Mouse (Mus musculus) ES-Bruce4 (cell line): ENCODE results near the gene Hist1h2ak. TPM values are rescaled to one million over a fixed set of nuclear protein-coding genes. Genes with fewer than 3 reads are reported as not detected.
A peak's percentile ranks its signal among the peaks of the same experiment; 100 is the strongest.
"Not testable (repeated sequence)": the region's sequence is repeated elsewhere in the genome, so short reads cannot be mapped to it uniquely, and the experiment has no call there.

ENCODE experiments used
- H3K27ac ChIP-seq: 2 replicates; pipeline ENCODE4 v1.5.1; 2012; ENCODE audit warnings: low read length, inconsistent platforms; ENCODE audit not compliant: insufficient read depth
- H3K27me3 ChIP-seq: 2 replicates; pipeline ENCODE4 v1.6.1; 2012; ENCODE audit warnings: mild to moderate bottlenecking, low read length, inconsistent platforms; ENCODE audit not compliant: control insufficient read depth, poor library complexity, insufficient read depth, severe bottlenecking
- H3K36me3 ChIP-seq: 2 replicates; pipeline ENCODE4 v1.6.1; 2012; ENCODE audit warnings: inconsistent platforms, mild to moderate bottlenecking, low read length, moderate library complexity; ENCODE audit not compliant: control insufficient read depth, poor library complexity, insufficient read depth, severe bottlenecking
- H3K4me1 ChIP-seq: one replicate; pipeline ENCODE4 v1.8.1; 2011; ENCODE audit warnings: low read length; ENCODE audit not compliant: control insufficient read depth, insufficient read depth
- H3K4me3 ChIP-seq: 2 replicates; pipeline ENCODE4 v1.5.1; 2011; ENCODE audit warnings: low read depth, mild to moderate bottlenecking, low read length
- H3K9ac ChIP-seq: 2 replicates; pipeline ENCODE4 v1.6.1; 2012; ENCODE audit warnings: low read depth, mild to moderate bottlenecking, inconsistent platforms; ENCODE audit not compliant: poor library complexity, severe bottlenecking
- H3K9me3 ChIP-seq: replicated peaks from 2 replicates; pipeline ENCODE4 v1.6.1; 2012; ENCODE audit warnings: mild to moderate bottlenecking, low read length, inconsistent platforms; ENCODE audit not compliant: control insufficient read depth, poor library complexity, insufficient read depth, severe bottlenecking
- CTCF ChIP-seq: IDR thresholded peaks from one replicate; pipeline ENCODE4 v1.8.1; 2011; ENCODE audit warnings: low read depth, low read length
- EP300 ChIP-seq: IDR thresholded peaks from 2 replicates; pipeline ENCODE4 v1.6.1; 2011; ENCODE audit warnings: low read depth, low read length; ENCODE audit not compliant: insufficient read depth
- POLR2A ChIP-seq: IDR thresholded peaks from one replicate; pipeline ENCODE4 v1.8.1; 2011; ENCODE audit warnings: low read length; ENCODE audit not compliant: insufficient read depth
- polyA plus RNA-seq: library from polyadenylated mRNA; stranded (reverse); fragments of >200 nt; gene quantifications from 2 replicates; pipeline ENCODE4 v1.2.4, GENCODE M21; 2011; ENCODE audit warnings: low read depth; ENCODE audit not compliant: missing spikeins, insufficient read depth, insufficient read length

Gene Hist1h2ak
- polyA plus RNA-seq, 1 experiment: 6.7 TPM

DNA sequence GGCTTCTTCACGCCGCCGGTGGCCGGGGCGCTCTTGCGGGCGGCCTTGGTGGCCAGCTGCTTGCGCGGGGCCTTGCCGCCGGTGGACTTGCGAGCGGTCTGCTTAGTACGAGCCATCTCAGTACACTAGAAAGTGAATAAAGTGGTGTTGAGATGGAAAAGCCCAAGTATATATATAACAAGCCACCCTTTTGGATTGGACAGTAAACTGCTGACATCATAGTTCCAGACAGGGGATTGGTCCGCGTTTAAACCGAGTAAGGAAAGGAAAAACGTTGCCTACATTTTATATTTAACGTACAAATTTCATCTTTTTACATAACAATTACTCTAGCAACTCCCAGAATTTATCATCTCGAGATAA, 29.6 kb upstream of the Hist1h2ak start, which contains the start of gene Hist1h3i:
Hist1h3i (minus strand) TSS at position 116 of the 363 bp plus-strand sequence.
- H3K4me1 ChIP-seq: peaks cover 2% of the 10 kb centered on the region
- H3K27me3 ChIP-seq: no peaks in the 10 kb centered on the region
- H3K9me3 ChIP-seq: no peaks in the 10 kb centered on the region
- peak within 1 kb of the TSS; percentile 79 for H3K9ac ChIP-seq
- TF ChIP-seq EP300 (no peak), CTCF (no peak), POLR2A (no peak)
- H3K4me3 ChIP-seq: peak within 1 kb of the TSS; percentile 91
- no peaks in the 10 kb centered on the region for H3K36me3 ChIP-seq
- H3K27ac ChIP-seq: peak within 1 kb of the TSS; percentile 89

DNA sequence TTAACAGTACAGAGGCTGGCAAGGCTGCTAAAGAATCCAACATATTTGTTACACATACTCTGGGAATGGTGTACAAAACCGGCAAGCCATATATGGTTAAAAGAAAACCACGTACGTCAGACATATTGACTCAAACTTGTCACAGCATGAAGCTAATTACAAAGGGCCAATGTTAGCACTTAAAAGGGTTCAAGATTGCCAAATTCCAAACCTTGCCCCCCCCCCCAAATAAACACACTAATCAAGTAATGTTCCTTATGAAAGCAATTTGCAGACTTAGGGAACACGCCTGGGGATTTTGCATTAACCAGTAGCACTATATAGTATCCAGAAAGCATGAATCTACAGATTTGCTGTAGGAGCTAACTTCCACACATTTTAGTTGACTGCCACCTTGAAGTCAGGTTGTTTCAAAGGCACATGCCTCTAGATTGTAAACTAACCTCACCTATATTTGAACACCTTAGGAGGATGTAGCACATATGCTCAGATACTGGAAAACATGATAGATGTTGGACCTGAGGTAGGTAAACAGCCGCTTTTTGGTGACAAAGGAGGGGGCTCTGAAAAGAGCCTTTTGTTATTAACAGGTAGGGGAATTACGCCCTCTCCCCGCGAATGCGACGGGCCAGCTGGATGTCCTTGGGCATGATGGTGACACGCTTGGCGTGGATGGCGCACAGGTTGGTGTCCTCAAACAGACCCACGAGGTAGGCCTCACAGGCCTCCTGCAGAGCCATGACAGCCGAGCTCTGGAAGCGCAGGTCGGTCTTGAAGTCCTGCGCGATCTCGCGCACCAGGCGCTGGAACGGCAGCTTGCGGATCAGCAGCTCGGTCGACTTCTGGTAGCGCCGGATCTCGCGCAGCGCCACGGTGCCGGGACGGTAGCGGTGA, 29.0 kb upstream of the Hist1h2ak start:
- Histone ChIP-seq H3K9ac (peak overlapping the region; percentile 74), H3K27ac (peak overlapping the region; percentile 63), H3K4me3 (peak overlapping the region; percentile 91)
- not testable (repeated sequence) for H3K9me3 ChIP-seq, H3K36me3 ChIP-seq, H3K27me3 ChIP-seq, H3K4me1 ChIP-seq
- TF ChIP-seq POLR2A: peak; percentile 84

DNA sequence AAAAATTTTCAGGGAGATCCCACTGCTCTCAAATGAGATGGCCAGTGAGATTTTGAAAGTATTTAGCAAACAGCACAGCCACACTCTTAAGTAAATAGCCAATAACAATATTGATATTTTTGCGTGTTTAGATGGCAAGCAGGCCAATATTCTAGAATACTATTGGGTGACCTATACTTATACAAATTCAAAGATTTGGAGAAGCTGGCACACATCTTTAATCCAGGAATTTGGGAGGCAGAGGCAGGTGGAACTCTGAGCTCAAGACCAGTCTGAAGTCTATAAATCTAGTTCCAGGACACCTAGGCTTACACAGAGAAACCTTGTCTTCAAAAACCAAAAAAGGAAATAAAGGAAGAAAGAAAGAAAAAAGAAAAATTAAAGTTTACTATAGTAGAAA, 28.0 kb upstream of the Hist1h2ak start:
- H3K4me3 ChIP-seq: no peak overlapping the region

DNA sequence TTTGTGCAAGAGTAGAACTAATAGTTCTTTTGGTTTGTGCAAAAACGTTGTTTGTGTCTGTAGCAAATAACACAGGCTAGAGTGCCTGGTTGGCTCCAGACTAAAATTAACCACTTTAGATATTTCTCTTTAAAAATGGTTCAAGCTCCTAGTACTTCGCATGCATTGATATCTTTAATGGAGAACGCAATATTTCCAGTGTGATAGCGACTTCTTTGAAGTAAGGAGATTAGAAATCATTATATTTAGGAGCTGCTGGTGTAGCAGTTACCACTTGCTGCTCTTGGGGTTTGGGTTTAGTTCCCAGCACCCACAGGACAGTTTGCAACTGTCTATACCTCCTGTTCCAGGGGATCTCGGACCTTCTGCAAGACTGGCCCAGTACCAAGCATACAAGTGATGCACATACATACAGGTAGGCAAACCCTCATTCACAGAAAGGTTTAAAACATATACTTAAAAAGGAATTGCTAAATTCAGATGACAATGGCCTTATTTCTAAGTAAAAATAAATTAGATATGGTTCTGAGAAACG, 27.5 kb upstream of the Hist1h2ak start:
- no peak overlapping the region for H3K27ac ChIP-seq
- no peaks in the 10 kb centered on the region for H3K36me3 ChIP-seq
- H3K9me3 ChIP-seq: no peaks in the 10 kb centered on the region
- no peak for TF ChIP-seq POLR2A
- no peak for TF ChIP-seq CTCF
- TF ChIP-seq EP300: no peak
- peaks cover 2% of the 10 kb centered on the region for H3K4me1 ChIP-seq
- H3K9ac ChIP-seq: 0 out of 2 replicates have a peak overlapping the region, but pooled peaks have one; percentile 25
- H3K27me3 ChIP-seq: no peaks in the 10 kb centered on the region
- no peak overlapping the region for H3K4me3 ChIP-seq

More for the DNA sequence above, 28.0 kb upstream of the Hist1h2ak start:
- no peaks in the 10 kb centered on the region for H3K9me3 ChIP-seq
- no peak for TF ChIP-seq POLR2A
- TF ChIP-seq CTCF: no peak
- TF ChIP-seq EP300: no peak
- peaks cover 2% of the 10 kb centered on the region for H3K4me1 ChIP-seq
- H3K36me3 ChIP-seq: no peaks in the 10 kb centered on the region
- H3K9ac ChIP-seq: no peak overlapping the region
- H3K27ac ChIP-seq: no peak overlapping the region
- no peaks in the 10 kb centered on the region for H3K27me3 ChIP-seq

DNA sequence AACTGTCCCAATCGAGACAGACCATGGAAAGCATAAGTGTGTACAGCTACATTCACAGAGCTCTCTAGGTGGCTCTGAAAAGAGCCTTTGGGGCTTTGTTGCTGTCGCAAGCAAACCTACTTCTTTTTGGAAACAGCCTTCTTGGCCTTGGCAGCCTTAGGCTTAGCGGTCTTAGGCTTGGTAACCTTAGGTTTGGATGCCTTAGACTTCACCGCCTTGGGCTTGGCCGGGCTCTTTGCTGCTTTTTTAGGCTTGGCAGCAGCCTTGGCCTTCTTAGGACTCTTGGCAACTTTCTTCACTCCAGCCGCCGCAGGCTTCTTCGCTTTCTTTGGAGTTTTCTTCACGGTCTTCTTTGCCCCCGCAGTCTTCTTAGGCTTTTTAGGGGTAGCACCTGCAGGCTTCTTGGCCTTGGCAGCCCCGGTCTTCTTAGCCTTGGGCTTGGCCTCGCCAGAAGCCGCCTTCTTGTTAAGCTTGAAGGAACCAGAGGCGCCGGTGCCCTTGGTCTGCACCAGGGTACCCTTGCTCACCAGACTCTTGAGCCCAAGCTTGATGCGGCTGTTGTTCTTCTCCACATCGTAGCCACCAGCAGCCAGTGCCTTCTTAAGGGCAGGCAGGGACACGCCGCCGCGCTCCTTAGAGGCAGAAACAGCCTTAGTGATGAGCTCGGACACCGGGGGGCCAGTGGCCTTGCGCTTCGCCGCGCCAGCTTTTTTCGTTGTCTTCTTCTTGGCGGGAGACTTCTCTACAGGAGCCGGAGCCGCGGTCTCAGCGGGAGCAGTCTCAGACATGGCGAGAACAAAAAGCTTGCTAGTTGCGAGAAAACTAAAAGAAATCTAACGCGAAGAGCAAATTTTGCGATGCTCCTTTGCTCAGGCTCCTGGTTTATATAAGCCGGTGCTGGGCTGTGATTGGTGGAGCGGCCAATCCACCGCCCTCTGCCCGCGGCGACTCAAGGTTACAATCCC, 26.4 kb upstream of the Hist1h2ak start, which contains the start of gene Hist1h1b:
Hist1h1b (minus strand) TSS at position 859 of the 965 bp plus-strand sequence.
- no peaks in the 10 kb centered on the region for H3K27me3 ChIP-seq
- peak; percentile 92 for TF ChIP-seq POLR2A
- no peak for TF ChIP-seq EP300
- peak within 1 kb of the TSS; percentile 78 for H3K4me3 ChIP-seq
- H3K4me1 ChIP-seq: peaks cover 2% of the 10 kb centered on the region
- H3K9me3 ChIP-seq: no peaks in the 10 kb centered on the region
- H3K9ac ChIP-seq: peak within 1 kb of the TSS; percentile 88
- H3K27ac ChIP-seq: peak within 1 kb of the TSS; percentile 93
- H3K36me3 ChIP-seq: no peaks in the 10 kb centered on the region
